Mouse (Mus musculus) lung, embryonic 15.5 days (tissue): ENCODE data around the gene Tceal7. TPM values are rescaled to one million over a fixed set of nuclear protein-coding genes. Genes with fewer than 3 reads are reported as not detected.
"Not testable (repeated sequence)": the region's sequence is repeated elsewhere in the genome, so short reads cannot be mapped to it uniquely, and the experiment has no call there.

ENCODE experiments used
- ATAC-seq: fragments of 200-750 bp; cut with Nextera tagmentation; 2 replicates; pipeline ENCODE4 v1.8.0; 2017; ENCODE audit warnings: moderate number of reproducible peaks, borderline replicate concordance; ENCODE audit not compliant: low FRiP score, low TSS enrichment; ENCODE audit errors: extremely low read depth
- H3K27ac ChIP-seq: fragments of 300-500 bp; sonication (generic); 2 replicates; pipeline ENCODE4 v1.5.1; 2015; ENCODE audit warnings: moderate library complexity, mild to moderate bottlenecking, inconsistent platforms
- H3K27me3 ChIP-seq: fragments of 300-500 bp; sonication (generic); 2 replicates; pipeline ENCODE4 v1.6.1; 2015; ENCODE audit warnings: inconsistent platforms
- H3K36me3 ChIP-seq: fragments of 300-500 bp; sonication (generic); 2 replicates; pipeline ENCODE4 v1.6.1; 2015; ENCODE audit warnings: inconsistent platforms
- H3K4me1 ChIP-seq: fragments of 300-500 bp; sonication (generic); 2 replicates; pipeline ENCODE4 v1.6.1; 2015; ENCODE audit warnings: inconsistent platforms
- H3K4me2 ChIP-seq: fragments of 300-500 bp; sonication (generic); 2 replicates; pipeline ENCODE4 v1.6.1; 2015; ENCODE audit warnings: inconsistent platforms, mild to moderate bottlenecking, moderate library complexity
- H3K4me3 ChIP-seq: fragments of 300-500 bp; sonication (generic); 2 replicates; pipeline ENCODE4 v1.5.1; 2015; ENCODE audit warnings: mild to moderate bottlenecking, inconsistent platforms
- H3K9ac ChIP-seq: fragments of 300-500 bp; sonication (generic); 2 replicates; pipeline ENCODE4 v1.6.1; 2015; ENCODE audit warnings: inconsistent platforms
- H3K9me3 ChIP-seq: fragments of 300-500 bp; sonication (generic); 2 replicates; pipeline ENCODE4 v1.6.1; 2016; ENCODE audit warnings: inconsistent platforms
- WGBS: fragments of 180-500 bp; shearing (Covaris S2); methylation state at CpG from one replicate; pipeline ENCODE4 v1.1.7; 2015; 5-methylcytosine and 5-hydroxymethylcytosine counted together
- polyA plus RNA-seq: library from polyadenylated mRNA; unstranded; fragments of >200 nt; fragmentation: Nextera tagmentation; extraction: Ambion mirVana; gene quantifications from 2 replicates; pipeline ENCODE4 v1.2.1, GENCODE M21; 2015

Gene Tceal7
- 1.5 and 3.8 TPM in 2 replicates for polyA plus RNA-seq

- peak; percentile 87 for ATAC-seq
- not testable (repeated sequence) for H3K9me3 ChIP-seq, H3K27me3 ChIP-seq, H3K36me3 ChIP-seq, H3K4me1 ChIP-seq, H3K27ac ChIP-seq, H3K9ac ChIP-seq
- H3K4me2 ChIP-seq: peak within 1 kb of the TSS; percentile 49
- peak within 1 kb of the TSS; percentile 36 for H3K4me3 ChIP-seq
- WGBS: 15% methylated on average over 21 of the region's 67 CpGs
These were observed at the start of gene Tceal7, which contains the start of gene Bex1 for GRCm38 (mm10) chrX:136214729-136215677. TSS of gene Tceal7 (plus strand) at chrX:136214779. TSS of gene Bex1 (minus strand) at chrX:136215513.

GRCm38 (mm10) chrX:136170625-136171024, 44.0 kb upstream of the Tceal7 start:
- no peak for ATAC-seq
- Histone ChIP-seq H3K4me1 (no peaks in the 10 kb centered on the region; the same call in 1 of the 2 replicates), H3K27ac (no peak overlapping the region), H3K27me3 (no peaks in the 10 kb centered on the region), H3K9ac (no peak overlapping the region), H3K4me3 (peak overlapping the region; percentile 56), H3K9me3 (no peaks in the 10 kb centered on the region), H3K36me3 (0 out of 2 replicates have a peak, but pooled peaks cover 2% of the 10 kb centered on the region), H3K4me2 (peak overlapping the region; percentile 52)
- 47% methylated on average over 10 of the region's 10 CpGs for WGBS

GRCm38 (mm10) chrX:136171189-136172117, 43.1 kb upstream of the Tceal7 start:
- no peaks in the 10 kb centered on the region for H3K9me3 ChIP-seq
- no peaks in the 10 kb centered on the region; the same call in 1 of the 2 replicates for H3K4me1 ChIP-seq
- 0 out of 2 replicates have a peak, but pooled peaks cover 2% of the 10 kb centered on the region for H3K36me3 ChIP-seq
- peak overlapping the region; percentile 70 for H3K9ac ChIP-seq
- H3K27ac ChIP-seq: peak overlapping the region; percentile 89
- peak overlapping the region; percentile 52 for H3K4me2 ChIP-seq
- H3K27me3 ChIP-seq: no peaks in the 10 kb centered on the region
- ATAC-seq: peak; percentile 75; the same call in 1 of the 2 replicates
- peak overlapping the region; percentile 56 for H3K4me3 ChIP-seq
- 16% methylated on average over 24 of the region's 24 CpGs for WGBS

- Histone ChIP-seq H3K4me1 (no peaks in the 10 kb centered on the region; the same call in 1 of the 2 replicates), H3K4me2 (peak within 1 kb of the TSS; percentile 52), H3K9me3 (no peaks in the 10 kb centered on the region), H3K9ac (peak within 1 kb of the TSS; percentile 70), H3K27ac (peak within 1 kb of the TSS; percentile 89), H3K4me3 (peak within 1 kb of the TSS; percentile 56), H3K36me3 (0 out of 2 replicates have a peak, but pooled peaks cover 2% of the 10 kb centered on the region), H3K27me3 (no peaks in the 10 kb centered on the region)
- peak; percentile 96 for ATAC-seq
- WGBS: 10% methylated on average over 10 of the region's 10 CpGs
These were observed 42.4 kb upstream of the Tceal7 start, which contains the start of gene Tceal8 for GRCm38 (mm10) chrX:136172118-136172551. TSS of gene Tceal8 (minus strand) at chrX:136172342.

- Histone ChIP-seq H3K27ac (peak overlapping the region; percentile 89; the same call in 1 of the 2 replicates), H3K27me3 (no peaks in the 10 kb centered on the region), H3K4me1 (no peaks in the 10 kb centered on the region; the same call in 1 of the 2 replicates), H3K4me2 (peak overlapping the region; percentile 49), H3K9ac (no peak overlapping the region), H3K9me3 (no peaks in the 10 kb centered on the region), H3K4me3 (peak overlapping the region; percentile 56), H3K36me3 (0 out of 2 replicates have a peak, but pooled peaks cover 2% of the 10 kb centered on the region)
- 29% methylated on average over 10 of the region's 10 CpGs for WGBS
- ATAC-seq: no peak
These were observed 41.8 kb upstream of the Tceal7 start for GRCm38 (mm10) chrX:136172786-136173185.

GRCm38 (mm10) chrX:136180897-136181553, 33.6 kb upstream of the Tceal7 start:
- no peak overlapping the region for H3K4me2 ChIP-seq

GRCm38 (mm10) chrX:136183107-136183506, 31.5 kb upstream of the Tceal7 start:
- no peak overlapping the region for H3K4me2 ChIP-seq
- no peaks in the 10 kb centered on the region for H3K36me3 ChIP-seq
- no peak for ATAC-seq
- no peaks in the 10 kb centered on the region for H3K9me3 ChIP-seq
- H3K27me3 ChIP-seq: no peaks in the 10 kb centered on the region
- no peak overlapping the region for H3K4me3 ChIP-seq
- H3K9ac ChIP-seq: no peak overlapping the region
- no peak overlapping the region for H3K27ac ChIP-seq
- H3K4me1 ChIP-seq: no peaks in the 10 kb centered on the region
- WGBS: 78% methylated on average over 1 of the region's 1 CpGs

More at GRCm38 (mm10) chrX:136180897-136181553, 33.6 kb upstream of the Tceal7 start:
- no peaks in the 10 kb centered on the region for H3K4me1 ChIP-seq
- no peak overlapping the region for H3K9ac ChIP-seq
- no peak overlapping the region for H3K4me3 ChIP-seq
- H3K9me3 ChIP-seq: no peaks in the 10 kb centered on the region
- no peaks in the 10 kb centered on the region for H3K36me3 ChIP-seq
- H3K27me3 ChIP-seq: no peaks in the 10 kb centered on the region
- 28% methylated on average over 9 of the region's 11 CpGs for WGBS
- H3K27ac ChIP-seq: no peak overlapping the region
- ATAC-seq: peak; percentile 69; the same call in 1 of the 2 replicates

- Histone ChIP-seq H3K36me3 (no peaks in the 10 kb centered on the region), H3K4me1 (no peaks in the 10 kb centered on the region), H3K4me3 (no peak overlapping the region), H3K4me2 (no peak overlapping the region), H3K27me3 (no peaks in the 10 kb centered on the region), H3K9me3 (no peaks in the 10 kb centered on the region), H3K27ac (no peak overlapping the region), H3K9ac (no peak overlapping the region)
- 76% methylated on average over 16 of the region's 16 CpGs for WGBS
- ATAC-seq: no peak
These were observed 19.2 kb upstream of the Tceal7 start for GRCm38 (mm10) chrX:136195193-136195944.

- H3K9me3 ChIP-seq: no peaks in the 10 kb centered on the region
- 33% methylated on average over 1 of the region's 1 CpGs for WGBS
- no peak overlapping the region for H3K4me2 ChIP-seq
- no peaks in the 10 kb centered on the region for H3K27me3 ChIP-seq
- no peak overlapping the region for H3K9ac ChIP-seq
- no peak for ATAC-seq
- no peak overlapping the region for H3K4me3 ChIP-seq
- no peaks in the 10 kb centered on the region for H3K36me3 ChIP-seq
- no peaks in the 10 kb centered on the region for H3K4me1 ChIP-seq
- no peak overlapping the region for H3K27ac ChIP-seq
These were observed 17.7 kb upstream of the Tceal7 start for GRCm38 (mm10) chrX:136196873-136197272.

GRCm38 (mm10) chrX:136203257-136203656, 11.3 kb upstream of the Tceal7 start:
- no peak for ATAC-seq
- H3K4me3 ChIP-seq: peak overlapping the region; percentile 40
- 15% methylated on average over 7 of the region's 7 CpGs for WGBS
- no peaks in the 10 kb centered on the region for H3K9me3 ChIP-seq
- H3K4me1 ChIP-seq: no peaks in the 10 kb centered on the region
- H3K36me3 ChIP-seq: no peaks in the 10 kb centered on the region
- H3K4me2 ChIP-seq: peak overlapping the region; percentile 58
- H3K9ac ChIP-seq: no peak overlapping the region
- H3K27me3 ChIP-seq: 0 out of 2 replicates have a peak, but pooled peaks cover 5% of the 10 kb centered on the region
- H3K27ac ChIP-seq: no peak overlapping the region
